Mouse (Mus musculus) common myeloid progenitor, adult 5-6 weeks (primary cell): ENCODE data around the gene Acrv1. TPM values are rescaled to one million over a fixed set of nuclear protein-coding genes. Genes with fewer than 3 reads are reported as not detected.
"Not testable (repeated sequence)": the region's sequence is repeated elsewhere in the genome, so short reads cannot be mapped to it uniquely, and the experiment has no call there.

ENCODE experiments used
- ATAC-seq: replicated peaks from 2 replicates; pipeline ENCODE4 v1.8.0; 2016; ENCODE audit warnings: low read depth, mild to moderate bottlenecking, moderate TSS enrichment, inconsistent platforms; ENCODE audit not compliant: poor library complexity, severe bottlenecking
- total RNA-seq: library from RNA; stranded (forward); fragments of 200-1000, 187-1606 nt; gene quantifications from 2 replicates; pipeline ENCODE4 v1.2.3, GENCODE M21; 2017

Gene Acrv1
- total RNA-seq, result not detected in 2 replicates

DNA sequence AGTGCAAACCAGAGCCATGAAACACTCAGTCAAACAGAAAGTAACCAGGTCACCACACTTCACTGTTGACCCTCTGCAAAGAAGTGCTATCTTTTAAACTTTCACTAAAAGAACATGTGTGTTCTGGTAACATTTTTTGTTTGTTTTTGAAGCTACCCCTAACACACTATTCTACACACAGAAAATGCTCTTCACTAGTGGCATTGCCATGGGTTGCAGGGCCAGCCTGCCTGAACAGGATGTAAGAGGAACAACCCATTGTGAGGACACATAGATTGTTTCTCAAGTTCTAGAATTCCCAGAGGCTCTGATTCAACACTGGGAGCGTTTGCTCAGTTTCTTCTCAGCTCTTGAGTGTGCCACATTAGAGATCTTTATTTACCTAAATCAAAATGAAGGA lies at the start of gene Acrv1:
Gene Acrv1, plus strand, starts transcription at position 301 of the 400 bp plus-strand sequence.
- no peak for ATAC-seq

DNA sequence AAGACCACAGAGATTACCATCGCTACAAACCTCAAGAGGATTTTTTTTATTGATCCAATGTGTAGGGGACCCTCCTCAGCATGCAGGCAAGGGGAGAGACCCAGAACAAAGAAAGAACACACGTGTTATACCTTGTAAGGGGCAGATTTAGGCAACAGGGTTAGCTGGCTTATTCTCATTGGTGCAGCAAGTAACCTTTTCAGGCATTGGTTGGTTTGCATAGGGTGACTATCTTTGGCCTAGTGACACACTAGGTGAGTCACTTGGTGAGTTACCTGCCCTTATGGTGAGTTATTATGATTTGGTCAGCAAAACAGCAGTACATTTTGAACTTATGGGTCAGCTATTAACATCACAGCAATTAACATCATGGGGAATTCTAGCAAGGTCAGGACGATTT lies 49.7 kb upstream of the Acrv1 start, which contains the start of gene A630095E13Rik:
Gene A630095E13Rik, minus strand, starts transcription at position 101 of the 400 bp plus-strand sequence.
- ATAC-seq, result not testable (repeated sequence)

DNA sequence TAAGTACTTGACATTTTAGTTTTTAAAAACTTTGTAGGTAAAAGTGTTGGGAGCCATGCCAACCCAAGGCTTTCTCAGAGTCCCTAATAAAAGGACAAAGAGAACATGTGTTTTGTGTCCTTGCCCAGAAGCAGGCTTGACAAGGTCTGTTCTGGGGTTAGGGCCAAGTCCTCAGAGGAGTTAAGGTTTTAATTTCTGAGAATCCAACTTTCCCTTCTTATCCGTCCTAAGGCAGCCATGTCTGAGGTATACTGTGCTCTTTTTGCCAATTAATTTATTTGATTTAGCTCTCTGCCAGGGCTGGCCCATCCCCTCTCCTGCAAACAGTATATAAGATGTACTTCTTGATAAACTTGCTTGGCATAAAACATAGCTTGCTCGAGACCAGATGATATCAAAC lies 11.6 kb upstream of the Acrv1 start:
- ATAC-seq, result no peak

- no peak for ATAC-seq
Observed at GRCm38 (mm10) chr9:36687329-36687728, 5.7 kb upstream of the Acrv1 start.

DNA sequence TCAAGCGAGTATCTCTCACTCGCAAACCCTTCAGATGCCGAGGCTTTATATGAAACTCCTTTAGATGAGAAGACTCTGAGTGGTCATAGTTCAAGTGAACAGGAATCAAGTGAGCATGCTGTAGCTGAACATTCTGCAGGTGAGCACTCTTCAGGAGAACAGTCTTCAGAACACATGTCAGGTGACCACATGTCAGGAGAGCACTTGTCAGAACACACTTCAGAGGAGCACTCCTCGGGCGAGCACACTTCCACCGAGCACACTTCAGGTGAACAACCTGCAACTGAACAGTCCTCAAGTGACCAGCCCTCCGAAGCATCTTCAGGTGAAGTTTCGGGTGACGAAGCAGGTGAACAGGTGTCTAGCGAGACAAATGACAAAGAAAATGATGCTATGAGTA lies 1.3 kb downstream of the Acrv1 start:
- no peak for ATAC-seq

- no peak for ATAC-seq
Observed at GRCm38 (mm10) chr9:36705923-36706322, 12.9 kb downstream of the Acrv1 start.

- ATAC-seq, result peak; percentile 60
Observed at GRCm38 (mm10) chr9:36707304-36707703, 14.3 kb downstream of the Acrv1 start.

- no peak; the same call in 1 of the 2 replicates for ATAC-seq
Observed at GRCm38 (mm10) chr9:36716624-36717023, 23.6 kb downstream of the Acrv1 start.

DNA sequence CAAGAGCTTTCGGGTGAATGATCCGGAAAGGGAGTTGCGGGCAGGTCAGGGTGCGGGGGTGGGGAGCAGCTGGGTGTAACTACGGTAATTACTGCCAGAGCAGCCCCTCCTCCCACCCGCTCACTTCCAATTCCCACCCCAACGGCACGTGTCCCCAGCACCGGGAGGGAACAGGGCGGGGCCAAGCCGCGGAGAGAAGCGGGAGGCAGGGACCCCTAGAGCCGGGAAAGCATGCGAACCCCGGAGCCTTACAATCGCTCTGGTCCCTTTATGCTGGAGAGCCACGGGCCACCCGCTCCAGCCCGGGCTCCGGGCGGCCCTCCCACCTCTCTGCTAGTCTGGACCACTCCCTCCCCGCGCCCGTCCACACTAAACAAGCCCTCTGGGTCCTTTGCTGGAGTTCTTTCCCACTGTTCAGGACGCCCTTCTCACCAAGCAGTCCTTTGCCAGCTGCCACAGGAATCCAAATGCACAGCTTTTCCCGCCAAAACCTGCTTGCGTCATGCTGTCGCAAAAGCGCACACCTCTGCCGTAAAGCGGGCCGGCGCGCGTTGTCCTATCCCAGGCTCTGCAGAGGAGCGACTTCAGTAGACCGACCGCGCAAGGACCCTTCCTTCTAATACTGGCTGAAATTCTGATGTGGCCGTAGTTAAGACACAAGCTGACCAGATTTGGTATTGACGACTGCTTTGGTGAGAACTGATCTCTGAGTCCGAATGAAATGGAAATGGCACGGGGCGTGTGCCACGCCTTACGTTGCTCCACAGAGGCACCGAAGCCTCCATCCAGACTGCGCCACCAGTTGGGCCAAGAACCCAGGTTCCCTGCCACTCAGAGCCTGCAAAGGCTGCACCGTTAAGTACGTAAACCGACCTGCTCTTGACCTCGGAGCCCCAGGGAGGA lies 33.4 kb downstream of the Acrv1 start:
- peak; percentile 89 for ATAC-seq

DNA sequence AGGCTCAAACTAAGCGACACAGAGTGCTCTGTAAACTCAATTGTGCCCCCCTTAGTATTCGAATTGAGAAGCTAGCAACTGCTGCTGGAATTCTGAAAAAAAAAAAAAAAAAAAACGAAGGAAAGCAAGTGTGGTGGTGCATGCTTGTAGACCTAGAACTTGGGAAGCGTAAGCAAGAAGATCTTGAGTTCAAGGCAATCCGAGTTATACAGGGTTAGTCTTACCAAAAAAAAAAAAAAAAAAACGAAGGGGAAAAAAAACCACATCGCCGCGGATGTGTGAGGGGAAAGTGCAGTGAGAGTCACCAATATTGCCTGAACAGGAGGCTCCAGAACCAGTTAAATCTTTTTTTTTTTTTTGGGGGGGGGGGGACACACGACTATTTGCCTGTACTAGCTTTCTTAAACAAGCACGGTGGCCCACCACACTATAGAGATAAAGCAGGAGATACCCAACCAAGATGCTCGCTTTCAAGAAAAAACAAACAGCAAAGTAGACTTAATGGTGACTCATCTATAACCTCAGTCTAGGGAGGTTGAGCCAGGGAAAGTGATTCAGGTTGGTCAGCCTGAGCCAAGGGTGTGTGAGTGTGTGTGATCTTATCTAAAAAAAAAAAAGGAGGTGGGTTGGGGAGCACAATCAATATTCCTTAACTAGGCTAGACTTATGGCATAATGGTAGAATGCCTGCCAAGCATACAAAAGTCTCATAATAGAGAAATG lies 34.2 kb downstream of the Acrv1 start, which contains the start of gene Chek1:
Gene Chek1, minus strand, starts transcription at position 32 of the 722 bp plus-strand sequence.
- peak; percentile 9 for ATAC-seq

Other genes starting within 250 kb of the Acrv1 start
- gene Gm9513, start 217.6 kb upstream of the Acrv1 start, total RNA-seq, result not detected in 2 replicates
- gene Gm5615, start 151.3 kb upstream of the Acrv1 start, total RNA-seq, result not detected in 2 replicates
- gene Gm17689, start 110.6 kb upstream of the Acrv1 start, total RNA-seq, result not detected in 2 replicates
- gene A630095E13Rik, start 49.8 kb upstream of the Acrv1 start, total RNA-seq, result not detected in 2 replicates
- 85.5 and 125 TPM in 2 replicates for gene Chek1, start 33.8 kb downstream of the Acrv1 start, total RNA-seq
- gene Stt3a, start 74.5 kb downstream of the Acrv1 start, total RNA-seq, result 572 and 706 TPM in 2 replicates
- gene Ei24, start 104.2 kb downstream of the Acrv1 start, total RNA-seq, result 32.4 and 39.6 TPM in 2 replicates
- gene Fez1, start 128.6 kb downstream of the Acrv1 start, total RNA-seq, result not detected in 2 replicates